Mouse (Mus musculus) cortical plate, adult 2 months (tissue): ENCODE results near the gene Gcnt3.

ENCODE experiments used
- CTCF ChIP-seq: fragments of 200-500 bp; IDR thresholded peaks from 2 replicates; pipeline ENCODE4 v1.5.1; 2011; ENCODE audit warnings: mild to moderate bottlenecking, control low read depth, low read length; ENCODE audit not compliant: insufficient read depth; ENCODE audit errors: extremely low read depth
- POLR2A ChIP-seq: fragments of 200-500 bp; IDR thresholded peaks from 2 replicates; pipeline ENCODE4 v1.6.1; 2011; ENCODE audit warnings: mild to moderate bottlenecking, low read length, control low read depth; ENCODE audit not compliant: insufficient read depth; ENCODE audit errors: extremely low read depth

GRCm38 (mm10) chr9:69988706-69989302 lies 49.1 kb downstream of the Gcnt3 start:
- TF ChIP-seq POLR2A (no peak), CTCF (no peak)
